Mouse (Mus musculus) forebrain, embryonic 13.5 days (tissue): ENCODE measurements at regions not wholly inside any gene's neighbourhood (a gene's known extent, or its start where the extent isn't known, plus 50 kb on each side); places are given as distances from the start of the nearest gene placed in this dataset.
"Not testable (repeated sequence)": the region's sequence is repeated elsewhere in the genome, so short reads cannot be mapped to it uniquely, and the experiment has no call there.

ENCODE experiments used
- ATAC-seq: fragments of 200-750 bp; cut with Nextera tagmentation; 2 replicates; pipeline ENCODE4 v1.8.0; 2017
- H3K27ac ChIP-seq: fragments of 300-500 bp; sonication (generic); 2 replicates; pipeline ENCODE4 v1.5.1; 2015; ENCODE audit warnings: inconsistent platforms, mild to moderate bottlenecking, moderate library complexity
- H3K27me3 ChIP-seq: fragments of 300-500 bp; sonication (generic); 2 replicates; pipeline ENCODE4 v1.6.1; 2015; ENCODE audit warnings: mild to moderate bottlenecking, inconsistent platforms
- H3K36me3 ChIP-seq: fragments of 300-500 bp; sonication (generic); 2 replicates; pipeline ENCODE4 v1.6.1; 2015; ENCODE audit warnings: mild to moderate bottlenecking, inconsistent platforms; ENCODE audit not compliant: poor library complexity, severe bottlenecking
- H3K4me1 ChIP-seq: fragments of 300-500 bp; sonication (generic); 2 replicates; pipeline ENCODE4 v1.6.1; 2015; ENCODE audit warnings: inconsistent platforms
- H3K4me2 ChIP-seq: fragments of 300-500 bp; sonication (generic); 2 replicates; pipeline ENCODE4 v1.6.1; 2015; ENCODE audit warnings: inconsistent platforms, mild to moderate bottlenecking, moderate library complexity
- H3K4me3 ChIP-seq: fragments of 300-500 bp; sonication (generic); 2 replicates; pipeline ENCODE4 v1.5.1; 2015; ENCODE audit warnings: mild to moderate bottlenecking, inconsistent platforms
- H3K9ac ChIP-seq: fragments of 300-500 bp; sonication (generic); 2 replicates; pipeline ENCODE4 v1.6.1; 2015; ENCODE audit warnings: mild to moderate bottlenecking, inconsistent platforms
- H3K9me3 ChIP-seq: fragments of 300-500 bp; sonication (generic); replicated peaks from 2 replicates; pipeline ENCODE4 v1.6.1; 2016; ENCODE audit warnings: inconsistent platforms
- WGBS: fragments of 180-500 bp; shearing (Covaris S2); methylation state at CpG from one replicate; pipeline ENCODE4 v1.1.7; 2015; 5-methylcytosine and 5-hydroxymethylcytosine counted together

DNA sequence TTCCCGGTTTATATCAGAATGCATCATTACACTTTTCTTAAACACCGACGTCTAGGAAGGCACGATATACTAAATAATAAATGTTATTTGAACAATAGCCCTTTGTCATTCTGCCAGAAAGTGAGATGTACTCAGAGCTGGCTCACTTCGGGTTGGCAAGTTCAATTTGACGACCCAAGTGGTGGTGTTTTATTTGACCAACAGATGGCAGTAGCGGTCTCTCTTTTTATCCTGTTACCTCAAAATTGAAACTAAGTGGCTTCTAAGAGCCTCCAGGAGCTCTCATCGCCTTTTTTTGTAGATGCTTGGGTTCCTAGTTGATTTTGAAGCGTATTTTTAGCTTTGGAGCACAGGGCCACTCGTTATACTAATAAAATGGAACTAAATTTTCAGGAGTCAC lies 66.7 kb upstream of the Chmp2b start:
- Histone ChIP-seq H3K36me3 (no peaks in the 10 kb centered on the region), H3K27me3 (no peaks in the 10 kb centered on the region), H3K27ac (no peak overlapping the region), H3K9me3 (no peaks in the 10 kb centered on the region), H3K4me1 (no peaks in the 10 kb centered on the region), H3K4me3 (no peak overlapping the region), H3K4me2 (no peak overlapping the region), H3K9ac (no peak overlapping the region)
- 12% methylated on average over 10 of the region's 10 CpGs for WGBS
- peak; percentile 57 for ATAC-seq

DNA sequence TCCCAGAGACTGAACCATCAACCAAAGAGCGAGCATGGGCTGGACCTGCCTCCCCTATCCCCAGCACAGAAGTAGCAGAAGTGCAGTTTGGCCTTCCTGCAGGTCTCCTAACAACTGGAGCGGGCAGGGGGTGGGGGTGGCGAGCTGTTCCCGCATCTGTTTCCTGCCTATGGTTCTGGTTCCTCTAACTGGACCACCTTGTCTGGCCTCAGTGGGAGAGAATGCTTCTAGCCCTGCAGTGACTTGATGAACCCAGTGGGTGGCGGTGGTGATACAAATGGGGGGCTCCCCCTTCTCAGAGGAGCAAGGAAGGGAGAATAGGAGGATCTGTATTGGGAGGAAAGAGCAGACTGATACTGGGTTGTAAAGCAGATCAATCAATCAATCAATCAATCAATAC lies 69.2 kb upstream of the Chmp2b start:
- Histone ChIP-seq H3K4me2 (no peak overlapping the region), H3K27me3 (no peaks in the 10 kb centered on the region), H3K4me1 (no peaks in the 10 kb centered on the region), H3K36me3 (no peaks in the 10 kb centered on the region), H3K9me3 (no peaks in the 10 kb centered on the region), H3K9ac (no peak overlapping the region), H3K27ac (no peak overlapping the region), H3K4me3 (no peak overlapping the region)
- ATAC-seq: no peak
- WGBS: 52% methylated on average over 5 of the region's 5 CpGs

DNA sequence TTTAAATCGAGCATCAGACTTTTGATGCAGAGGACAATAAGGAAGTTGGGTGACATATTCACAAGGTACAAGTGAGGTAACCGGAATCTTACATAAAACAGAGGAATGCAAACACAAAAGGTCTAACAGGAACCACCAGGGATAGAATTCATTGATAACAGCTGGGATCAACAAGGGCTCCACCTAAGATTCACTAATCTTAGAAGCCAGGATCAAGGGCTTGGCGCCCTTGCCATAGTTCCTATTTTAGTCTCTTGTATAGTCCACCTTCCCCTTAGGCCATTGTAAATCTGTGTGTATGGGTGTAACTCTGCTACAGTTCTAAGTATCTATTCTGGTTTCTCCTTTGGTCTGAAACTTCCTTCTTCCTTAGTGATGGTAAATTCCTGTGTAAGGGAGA lies 84.2 kb upstream of the Chmp2b start:
- WGBS: 92% methylated on average over 3 of the region's 3 CpGs

DNA sequence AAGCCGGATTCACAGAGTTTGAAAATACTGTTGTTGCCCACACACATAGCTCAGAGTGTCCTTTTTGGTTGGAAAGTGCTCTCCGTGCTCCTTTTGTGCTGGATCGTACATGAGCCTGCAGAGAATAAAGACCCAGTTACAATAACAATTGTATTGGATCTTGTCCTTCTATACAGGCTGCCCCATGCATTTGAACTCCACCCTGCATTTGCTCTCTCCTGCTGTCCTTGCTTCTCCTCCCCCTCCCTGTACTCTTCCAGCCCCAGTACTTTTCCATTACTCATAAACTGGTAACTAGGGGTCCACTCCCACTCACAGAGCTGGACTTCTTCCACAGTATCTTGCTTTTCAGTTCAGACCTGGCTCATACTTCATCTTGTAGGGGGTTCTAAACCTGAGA lies 86.5 kb upstream of the Chmp2b start:
- Histone ChIP-seq H3K27ac (no peak overlapping the region), H3K4me3 (no peak overlapping the region), H3K4me1 (no peaks in the 10 kb centered on the region), H3K36me3 (no peaks in the 10 kb centered on the region), H3K9me3 (no peaks in the 10 kb centered on the region), H3K9ac (no peak overlapping the region), H3K27me3 (no peaks in the 10 kb centered on the region), H3K4me2 (no peak overlapping the region)
- 61% methylated on average over 3 of the region's 3 CpGs for WGBS
- no peak for ATAC-seq

More for the DNA sequence above, 84.2 kb upstream of the Chmp2b start:
- not testable (repeated sequence) for H3K9me3 ChIP-seq, H3K27me3 ChIP-seq, H3K4me1 ChIP-seq, H3K9ac ChIP-seq, ATAC-seq, H3K4me2 ChIP-seq, H3K36me3 ChIP-seq, H3K4me3 ChIP-seq, H3K27ac ChIP-seq

DNA sequence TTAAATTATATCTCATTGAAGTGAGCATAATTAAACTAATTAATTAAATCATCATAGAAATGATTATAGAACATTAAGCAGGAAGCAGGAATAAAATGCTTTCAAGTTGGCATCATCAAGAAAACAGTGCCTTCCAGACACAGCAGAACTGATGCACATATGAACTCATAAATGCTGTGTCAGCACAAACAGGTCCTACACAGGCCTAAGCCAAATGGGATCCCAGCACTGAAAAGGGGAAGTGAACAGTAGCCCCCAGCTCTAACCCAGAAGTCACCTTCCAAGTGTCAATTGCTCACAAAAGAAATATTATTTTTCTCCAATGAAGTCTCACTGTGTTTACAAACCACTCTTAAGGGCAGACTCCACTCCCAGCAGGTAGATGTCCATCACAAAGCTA lies 93.0 kb upstream of the Chmp2b start:
- H3K9me3 ChIP-seq: no peaks in the 10 kb centered on the region
- no peaks in the 10 kb centered on the region for H3K4me1 ChIP-seq
- H3K36me3 ChIP-seq: no peaks in the 10 kb centered on the region
- no peak overlapping the region for H3K9ac ChIP-seq
- ATAC-seq: no peak
- no peaks in the 10 kb centered on the region for H3K27me3 ChIP-seq
- no peak overlapping the region for H3K4me2 ChIP-seq
- H3K4me3 ChIP-seq: no peak overlapping the region
- H3K27ac ChIP-seq: no peak overlapping the region

DNA sequence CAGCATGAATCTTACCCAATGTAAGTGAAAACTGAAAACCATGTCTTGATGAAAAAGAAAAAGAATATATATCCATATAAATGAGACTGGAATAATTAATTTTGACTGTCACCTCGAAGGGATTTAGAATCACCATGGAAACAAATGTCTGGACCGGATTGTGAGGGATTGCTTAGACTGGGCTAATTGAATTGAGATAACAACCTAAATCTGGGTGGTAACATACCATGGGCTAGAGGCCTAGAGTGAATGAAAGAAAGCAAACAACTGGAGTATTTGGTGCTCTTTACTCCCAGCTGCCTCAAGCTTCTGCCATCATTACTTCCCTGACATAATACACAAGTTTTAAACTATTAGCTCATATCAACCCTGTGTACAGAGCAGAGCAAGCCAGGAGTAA lies 95.3 kb upstream of the Chmp2b start:
- H3K4me1 ChIP-seq: no peaks in the 10 kb centered on the region
- no peaks in the 10 kb centered on the region for H3K9me3 ChIP-seq
- no peak overlapping the region for H3K4me3 ChIP-seq
- H3K36me3 ChIP-seq: no peaks in the 10 kb centered on the region
- WGBS: 13% methylated on average over 2 of the region's 2 CpGs
- no peak overlapping the region for H3K9ac ChIP-seq
- ATAC-seq: no peak; the same call in 1 of the 2 replicates
- H3K4me2 ChIP-seq: no peak overlapping the region
- H3K27me3 ChIP-seq: no peaks in the 10 kb centered on the region
- no peak overlapping the region for H3K27ac ChIP-seq

DNA sequence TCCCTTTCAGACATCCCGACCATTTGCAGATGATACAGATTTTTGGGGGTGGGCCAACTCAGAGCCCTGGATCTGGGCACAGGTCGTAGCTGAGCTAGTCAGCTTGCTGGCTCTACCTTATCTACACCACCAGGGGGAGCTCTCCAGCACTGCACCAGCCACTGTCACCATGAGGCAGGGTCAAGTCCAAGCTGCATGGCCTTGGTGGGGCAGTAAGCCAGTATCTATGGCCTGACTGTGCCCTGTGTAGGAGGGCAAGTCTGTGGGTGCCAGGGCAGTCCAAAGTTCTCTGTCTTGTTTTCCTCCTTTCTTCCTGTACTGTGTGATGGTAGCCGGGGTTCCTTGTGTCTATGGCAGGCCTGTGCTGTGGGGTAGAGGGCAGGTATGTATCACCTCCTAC lies 102.3 kb upstream of the Chmp2b start:
- 69% methylated on average over 3 of the region's 3 CpGs for WGBS
- Histone ChIP-seq H3K4me3 (no peak overlapping the region), H3K27me3 (no peaks in the 10 kb centered on the region), H3K9me3 (no peaks in the 10 kb centered on the region), H3K36me3 (no peaks in the 10 kb centered on the region), H3K27ac (no peak overlapping the region), H3K4me1 (no peaks in the 10 kb centered on the region), H3K4me2 (no peak overlapping the region), H3K9ac (no peak overlapping the region)
- ATAC-seq: peak; percentile 57; the same call in 1 of the 2 replicates

DNA sequence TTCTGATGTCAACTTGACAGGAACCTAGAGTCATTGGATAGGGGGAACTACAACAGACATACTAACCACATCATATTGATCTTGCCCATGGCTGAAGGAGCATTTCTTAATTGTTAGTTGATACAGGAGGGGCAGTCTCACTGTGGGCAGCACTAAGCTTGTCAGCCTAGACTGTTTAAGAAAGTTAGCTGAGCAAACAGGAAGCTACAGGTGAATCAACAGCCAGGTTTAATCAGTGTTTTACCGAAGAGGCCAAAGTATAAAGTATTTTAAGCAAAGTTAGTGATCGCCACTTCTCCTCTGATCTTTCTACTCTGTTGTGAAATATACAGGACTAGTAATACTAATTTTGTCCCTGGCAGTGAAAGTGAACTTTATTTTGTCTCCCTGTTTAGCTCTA lies 109.6 kb upstream of the Chmp2b start:
- Histone ChIP-seq H3K4me2 (no peak overlapping the region), H3K9me3 (no peaks in the 10 kb centered on the region)
- 97% methylated on average over 2 of the region's 2 CpGs for WGBS

DNA sequence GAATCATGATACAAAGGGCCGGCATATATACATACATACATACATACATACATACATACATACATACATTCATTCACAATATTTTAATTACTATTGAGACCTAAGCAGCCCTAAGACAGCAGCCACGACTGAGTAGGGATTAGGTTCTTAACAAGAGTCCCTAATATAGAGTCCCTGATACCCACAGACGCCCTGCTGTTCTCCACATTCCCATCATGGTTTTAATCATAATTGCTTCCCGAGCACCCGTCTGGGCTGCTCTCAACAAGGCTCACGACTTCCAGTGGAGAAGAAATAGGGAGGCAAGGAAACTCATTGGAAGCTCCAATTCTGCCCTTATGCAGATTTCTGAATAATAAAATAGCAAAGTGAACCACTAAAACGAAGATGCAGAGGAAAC lies 120.6 kb upstream of the Chmp2b start:
- Histone ChIP-seq H3K4me1 (no peaks in the 10 kb centered on the region), H3K9me3 (no peaks in the 10 kb centered on the region), H3K27me3 (no peaks in the 10 kb centered on the region), H3K36me3 (no peaks in the 10 kb centered on the region), H3K4me3 (no peak overlapping the region), H3K27ac (no peak overlapping the region), H3K4me2 (no peak overlapping the region), H3K9ac (no peak overlapping the region)
- 62% methylated on average over 7 of the region's 7 CpGs for WGBS
- no peak for ATAC-seq

More for the DNA sequence above, 109.6 kb upstream of the Chmp2b start:
- no peak overlapping the region for H3K27ac ChIP-seq
- no peak for ATAC-seq
- H3K4me3 ChIP-seq: no peak overlapping the region
- H3K36me3 ChIP-seq: no peaks in the 10 kb centered on the region
- no peak overlapping the region for H3K9ac ChIP-seq
- H3K27me3 ChIP-seq: no peaks in the 10 kb centered on the region
- H3K4me1 ChIP-seq: no peaks in the 10 kb centered on the region

DNA sequence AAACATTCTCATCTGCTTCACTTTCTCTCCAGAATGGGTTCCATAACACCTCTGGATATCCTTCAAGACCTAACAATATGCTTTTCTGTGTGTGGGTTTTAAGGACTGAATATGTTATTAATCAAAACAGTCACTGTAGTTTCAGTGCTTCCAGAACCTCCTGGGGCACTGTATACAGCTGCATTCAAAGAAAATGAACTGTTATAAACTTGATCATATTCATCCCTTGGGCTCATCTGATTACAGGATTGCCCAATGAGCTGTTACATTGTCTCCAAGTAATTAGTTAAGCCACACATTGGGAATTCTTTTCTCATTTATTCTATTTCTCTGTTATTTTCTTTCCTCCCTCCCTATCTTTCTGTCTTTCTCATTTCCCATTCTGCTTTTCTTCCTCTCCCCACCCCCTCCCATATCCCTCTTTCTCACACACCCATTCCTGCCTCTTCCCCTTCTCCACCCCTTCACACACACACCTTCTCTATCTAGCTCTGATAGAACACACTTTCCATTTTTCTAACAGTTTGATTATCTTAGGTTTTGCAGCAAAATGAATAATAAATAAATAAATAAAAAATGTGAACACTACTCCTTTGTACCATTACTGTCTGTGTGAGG lies 121.3 kb upstream of the Chmp2b start:
- Histone ChIP-seq H3K9ac (no peak overlapping the region), H3K4me2 (no peak overlapping the region), H3K4me1 (no peaks in the 10 kb centered on the region), H3K27ac (no peak overlapping the region), H3K27me3 (no peaks in the 10 kb centered on the region), H3K4me3 (no peak overlapping the region), H3K36me3 (no peaks in the 10 kb centered on the region), H3K9me3 (no peaks in the 10 kb centered on the region)
- ATAC-seq: no peak

DNA sequence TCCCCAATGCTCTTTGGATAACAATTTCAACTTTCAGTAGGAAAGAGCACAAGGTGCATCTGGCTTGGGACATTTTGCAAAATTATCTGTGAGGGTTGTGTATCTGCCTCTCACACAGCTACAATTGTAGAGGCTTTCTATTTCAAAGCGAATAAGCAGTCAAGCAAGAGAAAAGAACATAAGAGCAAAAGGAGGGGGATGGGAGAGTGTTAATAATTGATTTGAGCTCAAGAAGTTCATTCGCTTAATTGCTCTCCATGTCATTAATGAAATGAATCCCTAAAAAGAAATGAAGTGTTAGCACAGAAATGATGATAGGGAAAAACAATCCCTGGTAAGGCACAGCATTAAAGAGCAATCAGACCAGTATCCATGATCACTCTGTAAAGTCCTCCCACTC lies 121.4 kb upstream of the Vgll3 start:
- Histone ChIP-seq H3K27ac (no peak overlapping the region), H3K27me3 (no peaks in the 10 kb centered on the region), H3K9me3 (no peaks in the 10 kb centered on the region), H3K4me1 (0 out of 2 replicates have a peak, but pooled peaks cover 3% of the 10 kb centered on the region), H3K4me3 (no peak overlapping the region), H3K36me3 (no peaks in the 10 kb centered on the region), H3K9ac (no peak overlapping the region), H3K4me2 (no peak overlapping the region)
- 50% methylated on average over 2 of the region's 2 CpGs for WGBS
- no peak for ATAC-seq

DNA sequence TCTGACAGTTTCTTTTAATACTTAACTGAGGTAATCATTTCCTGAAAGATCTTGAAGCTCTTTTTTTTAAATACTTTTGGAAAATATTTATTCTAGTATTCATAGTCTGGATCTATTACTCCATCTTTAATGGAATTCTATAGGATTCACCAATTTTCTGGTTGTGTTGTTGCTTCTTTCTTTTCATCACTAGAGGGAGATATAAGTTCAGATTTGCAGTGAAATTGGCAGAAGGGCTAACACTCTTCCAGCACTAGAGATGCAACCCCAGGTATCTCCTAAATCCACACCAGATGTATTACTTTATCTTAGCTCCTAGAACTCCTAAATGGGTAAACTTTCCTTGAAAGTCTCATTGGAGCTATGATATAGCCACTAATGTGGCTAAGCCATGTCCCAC lies 99.4 kb upstream of the Vgll3 start:
- Histone ChIP-seq H3K9me3 (no peaks in the 10 kb centered on the region), H3K4me2 (no peak overlapping the region), H3K36me3 (no peaks in the 10 kb centered on the region), H3K27me3 (no peaks in the 10 kb centered on the region), H3K4me3 (no peak overlapping the region), H3K4me1 (no peaks in the 10 kb centered on the region), H3K27ac (no peak overlapping the region), H3K9ac (no peak overlapping the region)
- ATAC-seq: peak; percentile 59; the same call in 1 of the 2 replicates

DNA sequence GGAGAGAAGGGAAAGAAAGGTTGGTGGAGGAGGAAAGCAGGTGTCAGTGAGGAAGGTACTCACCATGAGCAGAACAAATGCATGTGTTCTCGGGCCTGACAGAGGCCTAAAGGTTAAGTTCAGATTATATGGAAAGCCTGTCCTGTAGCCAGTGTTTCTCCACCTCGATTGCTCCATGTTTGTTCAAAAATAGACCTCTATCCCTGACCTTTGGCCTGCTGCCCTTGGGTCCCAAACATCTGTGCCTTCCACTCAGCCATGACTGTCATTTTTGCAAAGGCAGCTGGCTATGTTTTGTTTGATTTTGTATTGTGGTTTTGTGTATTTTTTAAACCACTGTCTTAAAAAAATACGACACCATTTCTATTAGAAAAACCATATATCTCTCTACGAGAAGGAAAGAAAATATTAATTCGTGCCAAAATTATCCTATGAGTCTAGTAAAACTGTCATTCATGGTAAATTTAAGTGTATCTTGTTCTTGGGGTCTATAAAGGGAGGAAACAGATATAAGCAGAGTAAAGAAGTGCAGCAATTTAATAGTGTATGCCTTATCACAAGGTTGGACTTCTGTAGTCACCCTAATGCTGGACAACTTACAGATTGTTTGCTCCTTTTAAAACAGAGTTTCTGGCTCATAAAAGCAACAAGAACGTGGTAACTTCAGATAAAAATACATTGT lies 96.1 kb upstream of the Vgll3 start:
- no peak for ATAC-seq
- H3K9ac ChIP-seq: no peak overlapping the region
- no peaks in the 10 kb centered on the region for H3K9me3 ChIP-seq
- no peak overlapping the region for H3K4me2 ChIP-seq
- no peak overlapping the region for H3K4me3 ChIP-seq
- H3K27me3 ChIP-seq: no peaks in the 10 kb centered on the region
- no peak overlapping the region for H3K27ac ChIP-seq
- WGBS: 81% methylated on average over 6 of the region's 6 CpGs
- no peaks in the 10 kb centered on the region for H3K4me1 ChIP-seq
- no peaks in the 10 kb centered on the region for H3K36me3 ChIP-seq
